Mouse (Mus musculus): ENCODE measurements around the gene Smoc2.

Smoc2 gene

DNA sequence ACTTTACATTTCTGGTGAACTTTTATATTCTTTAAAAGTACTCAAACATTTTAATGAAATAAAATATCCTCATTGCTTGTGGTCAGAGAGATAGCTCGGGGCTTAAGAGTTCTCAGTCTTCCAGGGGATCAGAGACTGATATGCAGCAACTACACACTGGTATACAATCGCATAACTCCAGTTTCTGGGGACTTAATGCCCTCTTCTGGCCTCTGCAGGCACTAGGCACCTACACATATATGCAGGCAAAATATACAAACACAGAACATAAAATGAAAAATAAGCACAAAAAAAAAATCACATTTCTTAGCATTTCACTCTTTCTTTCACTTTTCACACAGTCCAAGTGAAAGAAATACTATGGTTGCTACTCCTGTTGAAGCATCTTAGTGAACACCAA is 133.2 kb downstream of the Smoc2 start:
- no peak for DNase-seq (ENCODE audit: inconsistent ontology term)

DNA sequence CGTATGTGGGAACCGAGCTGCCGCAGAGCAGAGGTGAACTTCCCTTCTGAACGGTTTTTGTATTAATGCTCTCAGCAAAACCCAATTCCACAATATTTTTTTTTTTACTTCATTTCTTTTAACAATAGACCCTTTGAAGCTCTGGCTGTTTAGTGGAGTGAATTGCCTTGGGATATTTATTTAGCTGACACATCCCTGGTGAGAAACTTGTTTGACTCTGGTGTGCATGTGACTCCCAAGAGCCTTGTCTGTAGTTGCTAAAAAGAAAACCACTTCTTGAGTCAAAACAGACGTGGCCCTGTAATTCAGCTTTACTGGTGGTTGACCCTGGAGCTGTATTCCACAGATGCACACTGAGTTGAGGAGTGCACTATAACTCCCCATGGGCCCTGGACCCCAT is 135.2 kb downstream of the Smoc2 start:
- no peak for DNase-seq (ENCODE audit: inconsistent ontology term)

DNA sequence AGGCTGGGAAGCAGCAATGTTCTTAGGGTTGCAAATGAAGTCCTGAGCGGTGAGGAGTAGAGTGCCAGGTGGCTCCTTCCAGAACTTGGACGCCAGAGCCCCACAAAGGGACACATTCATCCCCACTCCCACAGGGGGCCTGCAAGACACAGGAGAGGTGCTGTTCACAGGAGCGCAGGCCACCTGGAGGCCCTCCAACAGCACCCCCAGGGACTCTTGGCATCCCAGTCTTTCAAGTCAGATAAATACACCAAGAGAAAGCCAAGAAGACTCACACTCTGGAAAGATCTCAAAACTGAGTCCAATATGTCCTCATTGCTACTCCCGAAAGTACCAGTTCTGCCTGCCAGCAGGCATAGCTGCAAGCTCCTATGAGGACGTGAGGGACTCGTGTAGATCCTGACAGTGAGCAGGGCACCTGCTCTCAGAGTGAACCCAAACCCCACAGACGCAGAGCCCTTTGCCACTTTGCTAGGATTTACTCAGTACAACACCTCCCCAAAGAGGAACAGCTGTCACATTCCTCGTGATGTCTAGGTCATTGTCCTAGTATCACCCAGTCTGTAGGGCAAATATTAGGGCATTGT is 141.2 kb downstream of the Smoc2 start:
- no peak for DNase-seq (ENCODE audit: inconsistent ontology term)

DNA sequence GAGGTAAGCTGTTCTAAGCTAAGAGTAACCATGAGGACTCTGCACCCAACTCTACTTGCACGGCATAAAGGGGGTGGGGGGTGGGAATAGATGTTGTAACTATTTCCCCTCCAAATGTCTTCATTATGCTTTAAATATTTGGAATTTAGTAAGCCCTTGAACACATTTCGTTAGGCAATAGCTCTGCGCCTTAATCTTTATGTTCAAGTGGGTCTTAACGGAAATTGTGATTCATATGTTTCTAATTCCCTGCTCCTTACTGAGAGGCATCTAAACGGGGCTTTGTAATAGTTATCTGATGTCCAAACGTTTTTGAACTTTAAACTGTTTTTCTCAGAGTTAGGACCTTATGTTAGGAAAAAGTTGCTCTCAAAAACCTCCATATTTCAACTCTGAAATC is 147.2 kb downstream of the Smoc2 start:
- no peak for DNase-seq (ENCODE audit: inconsistent ontology term)

DNA sequence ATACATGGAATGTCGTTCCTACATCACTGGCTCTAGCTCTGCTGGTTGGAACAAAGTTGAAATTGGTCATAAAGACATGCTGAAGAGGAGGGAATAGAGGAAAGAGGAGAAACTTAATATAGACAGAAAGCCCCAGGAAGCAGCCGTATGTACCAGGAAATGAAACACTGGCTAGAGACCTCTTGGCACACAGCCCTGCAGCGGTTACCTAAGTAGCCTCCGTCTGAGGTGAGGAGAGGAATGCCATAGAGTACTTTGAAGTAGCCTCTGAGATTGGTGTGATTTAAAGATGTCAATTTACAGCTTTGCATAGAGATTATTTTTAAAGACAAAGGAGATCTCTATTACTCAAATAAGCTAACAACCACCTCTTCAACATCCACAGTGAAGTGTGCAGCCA is 155.4 kb downstream of the Smoc2 start:
- no peak for DNase-seq (ENCODE audit: inconsistent ontology term)

DNA sequence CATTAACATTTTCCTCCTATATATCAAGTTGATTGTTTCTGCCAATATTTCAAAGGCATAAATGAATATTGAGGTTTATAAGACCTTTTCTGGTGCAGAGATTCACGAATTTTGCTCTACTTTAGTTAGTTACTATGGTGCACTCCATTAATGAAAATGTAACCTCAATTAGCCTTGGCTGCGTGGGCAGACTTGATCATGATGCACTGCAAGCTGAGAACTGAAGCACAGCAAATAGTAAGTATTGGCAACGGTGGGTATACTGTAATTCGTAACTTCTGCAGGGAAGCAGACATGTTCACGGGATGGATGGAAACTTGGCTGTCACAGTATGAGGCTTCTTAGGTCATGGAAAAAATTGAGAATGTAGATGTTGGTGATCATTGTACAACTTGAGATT is 166.3 kb downstream of the Smoc2 start:
- DNase-seq (ENCODE audit: inconsistent ontology term), result no peak

DNA sequence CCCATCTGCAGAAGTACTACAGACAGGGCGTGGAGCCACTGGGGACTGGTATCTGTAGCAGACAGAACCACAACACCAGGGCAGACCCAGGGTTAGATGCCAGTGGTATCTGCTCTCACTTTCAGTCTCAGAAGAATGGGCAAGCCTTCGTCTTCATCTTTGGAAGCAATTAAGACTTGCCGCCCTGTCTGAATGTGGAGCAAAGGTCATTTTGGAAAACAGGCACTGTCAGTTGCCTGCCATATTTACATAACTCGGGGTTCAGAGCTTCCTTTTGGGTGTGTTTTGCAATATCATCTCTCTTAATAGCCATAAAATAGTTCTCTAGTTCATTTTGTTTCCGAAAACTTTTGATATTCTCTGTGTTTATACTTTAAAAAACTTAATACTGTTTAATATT is 168.0 kb downstream of the Smoc2 start:
- no peak for DNase-seq (ENCODE audit: inconsistent ontology term)
